Mouse (Mus musculus): ENCODE results near the gene Mtg2. TPM values are rescaled to one million over a fixed set of nuclear protein-coding genes. Genes with fewer than 3 reads are reported as not detected.

Gene Mtg2
- 17.4 and 21.7 TPM in 2 replicates for polyA plus RNA-seq (2012; ENCODE audit: insufficient read depth, insufficient read length, missing spikeins)

- peak within 1 kb of the TSS; percentile 92 for H3K4me3 ChIP-seq (ENCODE audit: insufficient read depth, low read depth, low read length)
- H3K4me1 ChIP-seq (ENCODE audit: control insufficient read depth, insufficient read depth, insufficient read length, low read length): peaks cover 3% of the 10 kb centered on the region
- peak within 1 kb of the TSS; percentile 83 for H3K27ac ChIP-seq (replicated peaks; ENCODE audit: low read depth, low read length)
These were observed at the start of gene Mtg2 for GRCm38 (mm10) chr2:180070481-180071453. Gene Mtg2 (plus strand): TSS chr2:180070588.

GRCm38 (mm10) chr2:180020919-180021318, 49.5 kb upstream of the Mtg2 start:
- Histone ChIP-seq H3K4me1 (ENCODE audit: control insufficient read depth, insufficient read depth, insufficient read length, low read length) (peaks cover 5% of the 10 kb centered on the region), H3K4me3 (ENCODE audit: insufficient read depth, low read depth, low read length) (no peak overlapping the region), H3K27ac (replicated peaks; ENCODE audit: low read depth, low read length) (no peak overlapping the region)

- no peak overlapping the region for H3K27ac ChIP-seq (replicated peaks; ENCODE audit: low read depth, low read length)
- H3K4me3 ChIP-seq (ENCODE audit: insufficient read depth, low read depth, low read length): no peak overlapping the region
- peaks cover 6% of the 10 kb centered on the region for H3K4me1 ChIP-seq (ENCODE audit: control insufficient read depth, insufficient read depth, insufficient read length, low read length)
These were observed 47.6 kb upstream of the Mtg2 start for GRCm38 (mm10) chr2:180022751-180023150.

GRCm38 (mm10) chr2:180024401-180025098, 45.8 kb upstream of the Mtg2 start, which contains the start of gene Lsm14b:
Gene Lsm14b (plus strand): TSS chr2:180024987.
- Histone ChIP-seq H3K4me3 (ENCODE audit: insufficient read depth, low read depth, low read length) (peak within 1 kb of the TSS; percentile 94), H3K27ac (replicated peaks; ENCODE audit: low read depth, low read length) (peak within 1 kb of the TSS; percentile 33; the same call in 1 of the 2 replicates), H3K4me1 (ENCODE audit: control insufficient read depth, insufficient read depth, insufficient read length, low read length) (peaks cover 6% of the 10 kb centered on the region)

- Histone ChIP-seq H3K27ac (replicated peaks; ENCODE audit: low read depth, low read length) (peak overlapping the region; percentile 33; the same call in 1 of the 2 replicates), H3K4me1 (ENCODE audit: control insufficient read depth, insufficient read depth, insufficient read length, low read length) (peaks cover 6% of the 10 kb centered on the region), H3K4me3 (ENCODE audit: insufficient read depth, low read depth, low read length) (peak overlapping the region; percentile 94)
These were observed 45.1 kb upstream of the Mtg2 start for GRCm38 (mm10) chr2:180025135-180025860.

- Histone ChIP-seq H3K4me1 (ENCODE audit: control insufficient read depth, insufficient read depth, insufficient read length, low read length) (peaks cover 6% of the 10 kb centered on the region), H3K27ac (replicated peaks; ENCODE audit: low read depth, low read length) (no peak overlapping the region), H3K4me3 (ENCODE audit: insufficient read depth, low read depth, low read length) (peak overlapping the region; percentile 94)
These were observed 44.6 kb upstream of the Mtg2 start for GRCm38 (mm10) chr2:180025861-180026200.

- H3K27ac ChIP-seq (replicated peaks; ENCODE audit: low read depth, low read length): no peak overlapping the region
- no peak overlapping the region for H3K4me3 ChIP-seq (ENCODE audit: insufficient read depth, low read depth, low read length)
- peaks cover 6% of the 10 kb centered on the region for H3K4me1 ChIP-seq (ENCODE audit: control insufficient read depth, insufficient read depth, insufficient read length, low read length)
These were observed 42.6 kb upstream of the Mtg2 start for GRCm38 (mm10) chr2:180027768-180028167.

- Histone ChIP-seq H3K4me3 (ENCODE audit: insufficient read depth, low read depth, low read length) (no peak overlapping the region), H3K4me1 (ENCODE audit: control insufficient read depth, insufficient read depth, insufficient read length, low read length) (no peaks in the 10 kb centered on the region; the same call in 1 of the 2 replicates), H3K27ac (replicated peaks; ENCODE audit: low read depth, low read length) (no peak overlapping the region)
These were observed 39.1 kb upstream of the Mtg2 start for GRCm38 (mm10) chr2:180031270-180031669.

GRCm38 (mm10) chr2:180032925-180033324, 37.5 kb upstream of the Mtg2 start:
- H3K4me3 ChIP-seq (ENCODE audit: insufficient read depth, low read depth, low read length): no peak overlapping the region
- no peak overlapping the region for H3K27ac ChIP-seq (replicated peaks; ENCODE audit: low read depth, low read length)
- H3K4me1 ChIP-seq (ENCODE audit: control insufficient read depth, insufficient read depth, insufficient read length, low read length): no peaks in the 10 kb centered on the region

- Histone ChIP-seq H3K4me3 (ENCODE audit: insufficient read depth, low read depth, low read length) (no peak overlapping the region), H3K27ac (replicated peaks; ENCODE audit: low read depth, low read length) (no peak overlapping the region), H3K4me1 (ENCODE audit: control insufficient read depth, insufficient read depth, insufficient read length, low read length) (no peaks in the 10 kb centered on the region)
These were observed 36.4 kb upstream of the Mtg2 start for GRCm38 (mm10) chr2:180033956-180034355.

GRCm38 (mm10) chr2:180034753-180035152, 35.6 kb upstream of the Mtg2 start:
- no peak overlapping the region for H3K27ac ChIP-seq (replicated peaks; ENCODE audit: low read depth, low read length)
- no peak overlapping the region for H3K4me3 ChIP-seq (ENCODE audit: insufficient read depth, low read depth, low read length)

GRCm38 (mm10) chr2:180040406-180040805, 30.0 kb upstream of the Mtg2 start:
- H3K4me1 ChIP-seq (ENCODE audit: control insufficient read depth, insufficient read depth, insufficient read length, low read length): peaks cover 7% of the 10 kb centered on the region
- H3K27ac ChIP-seq (replicated peaks; ENCODE audit: low read depth, low read length): no peak overlapping the region
- H3K4me3 ChIP-seq (ENCODE audit: insufficient read depth, low read depth, low read length): peak overlapping the region; percentile 34

More at GRCm38 (mm10) chr2:180034753-180035152, 35.6 kb upstream of the Mtg2 start:
- H3K4me1 ChIP-seq (ENCODE audit: control insufficient read depth, insufficient read depth, insufficient read length, low read length): no peaks in the 10 kb centered on the region

- H3K27ac ChIP-seq (replicated peaks; ENCODE audit: low read depth, low read length): peak overlapping the region; percentile 78
- peak overlapping the region; percentile 99 for H3K4me3 ChIP-seq (ENCODE audit: insufficient read depth, low read depth, low read length)
- H3K4me1 ChIP-seq (ENCODE audit: control insufficient read depth, insufficient read depth, insufficient read length, low read length): peaks cover 7% of the 10 kb centered on the region
These were observed 28.7 kb upstream of the Mtg2 start for GRCm38 (mm10) chr2:180041577-180042255.

GRCm38 (mm10) chr2:180042256-180042857, 28.0 kb upstream of the Mtg2 start, which contains the start of the genes Psma7 and Ss18l1:
Gene Psma7 (minus strand): TSS chr2:180042433.
Gene Ss18l1 (plus strand): TSS chr2:180042509.
- Histone ChIP-seq H3K4me3 (ENCODE audit: insufficient read depth, low read depth, low read length) (peak within 1 kb of the TSS; percentile 99), H3K4me1 (ENCODE audit: control insufficient read depth, insufficient read depth, insufficient read length, low read length) (peaks cover 7% of the 10 kb centered on the region), H3K27ac (replicated peaks; ENCODE audit: low read depth, low read length) (peak within 1 kb of the TSS; percentile 92)

All from brown adipose tissue, adult 24 weeks (tissue).